10 mouse cellular contexts compared by ENCODE assay signal in genomic region chr3:37604976-37605875, GRCm38 (mm10). TPM values are rescaled to one million over a fixed set of nuclear protein-coding genes. Genes with fewer than 3 reads are reported as not detected.
DNase-seq lines count a peak whose midpoint lies in the region; ATAC-seq lines count a peak whose summit lies in the region.
"Had no signal": no experiment of that assay in that cellular context is flagged by ENCODE, and none has a peak within 500 bp of the region (broad histone marks: within the 10 kb centered on the region; RNA-seq: fewer than 3 reads in every experiment).

No protein-coding gene starts in this region.

- H3K9me3 ChIP-seq in forebrain, embryonic 12.5 days = no peaks in the 10 kb centered on the region
- H3K9me3 ChIP-seq in midbrain, embryonic 15.5 days = no peaks in the 10 kb centered on the region

- DNase-seq in gastrocnemius, postnatal 14 days = peak; percentile 13
- DNase-seq in gastrocnemius, adult 18-20 months (ENCODE audit: low spot score) = no peak
- peak; percentile 18 for DNase-seq in lung, postnatal 10 days
- no peak for DNase-seq in lung, postnatal 14 days
- no peak for DNase-seq in kidney, adult 11 months
- no peak for DNase-seq in thymus, adult 18-20 months
- DNase-seq: liver; spleen, adult 18-20 months had no signal

- H3K4me3 ChIP-seq in forebrain, embryonic 12.5 days (replicated peaks) = no peak overlapping the region
- no peak overlapping the region for H3K4me3 ChIP-seq in midbrain, embryonic 15.5 days

- WGBS in forebrain, embryonic 12.5 days = 53% methylated on average over 13 of the region's 13 CpGs
- WGBS in midbrain, embryonic 15.5 days = 45% methylated on average over 13 of the region's 13 CpGs

- no peaks in the 10 kb centered on the region for H3K27me3 ChIP-seq in forebrain, embryonic 12.5 days
- H3K27me3 ChIP-seq in midbrain, embryonic 15.5 days (replicated peaks) = no peaks in the 10 kb centered on the region

- intact Hi-C loops in gastrocnemius, postnatal 14 days (cut with DNase I; ENCODE audit: low total_unique reads) = no loop called here

- 0 out of 2 replicates have a peak, but pooled peaks have one; percentile 33 for ATAC-seq in forebrain, embryonic 12.5 days (ENCODE audit: low FRiP score)
- peak; percentile 78 for ATAC-seq in midbrain, embryonic 15.5 days (replicated peaks)

- H3K27ac ChIP-seq in forebrain, embryonic 12.5 days = 0 out of 2 replicates have a peak overlapping the region, but pooled peaks have one; percentile 8
- 0 out of 2 replicates have a peak overlapping the region, but pooled peaks have one; percentile 4 for H3K27ac ChIP-seq in midbrain, embryonic 15.5 days

- H3K4me2 ChIP-seq in forebrain, embryonic 12.5 days = no peak overlapping the region
- H3K4me2 ChIP-seq in midbrain, embryonic 15.5 days = peak overlapping the region; percentile 5; the same call in 1 of the 2 replicates

- no peak overlapping the region; the same call in 1 of the 2 replicates for H3K9ac ChIP-seq in forebrain, embryonic 12.5 days
- H3K9ac ChIP-seq in midbrain, embryonic 15.5 days = no peak overlapping the region

- H3K36me3 ChIP-seq in forebrain, embryonic 12.5 days (replicated peaks) = no peaks in the 10 kb centered on the region
- H3K36me3 ChIP-seq in midbrain, embryonic 15.5 days (replicated peaks) = no peaks in the 10 kb centered on the region

- H3K4me1 ChIP-seq in forebrain, embryonic 12.5 days = peaks cover 16% of the 10 kb centered on the region
- H3K4me1 ChIP-seq in midbrain, embryonic 15.5 days = peaks cover 12% of the 10 kb centered on the region

RNA-seq across cellular contexts. Expression of gene Spry1, which starts 34.5 kb away (rescaled TPM):
- total RNA-seq in gastrocnemius, postnatal 14 days (2021) = 10 to 100 TPM; 33.1 to 39.9 TPM
- total RNA-seq in gastrocnemius, adult 18-20 months (2021) = 10 to 100 TPM; 15.5 to 21.9 TPM
- polyA plus RNA-seq in forebrain, embryonic 12.5 days (2016; fragmentation: Nextera tagmentation; extraction: Ambion mirVana) = 13.5 and 13.7 TPM in 2 replicates
- polyA plus RNA-seq in midbrain, embryonic 15.5 days (2015; fragmentation: Nextera tagmentation; extraction: Ambion mirVana) = 7.1 and 7.9 TPM in 2 replicates

Comparison
In these comparisons a context has a peak if more than half of its experiments do, and no peak if none do; other contexts are left out.
1. DNase-seq: peak in gastrocnemius, postnatal 14 days (single experiment) and lung, postnatal 10 days (single experiment); none in gastrocnemius, adult 18-20 months (single experiment), lung, postnatal 14 days (single experiment), kidney, adult 11 months (single experiment) and thymus, adult 18-20 months (0 of 2).